Mouse (Mus musculus) cerebellum, adult 2 months (tissue): ENCODE results near the gene Dapk2.

Experiments
- CTCF ChIP-seq: fragments of 200-500 bp; IDR thresholded peaks from 2 replicates; pipeline ENCODE4 v1.5.1; 2011; ENCODE audit warnings: low read depth, mild to moderate bottlenecking, control low read depth, low read length, moderate library complexity, borderline replicate concordance; ENCODE audit not compliant: insufficient read depth
- POLR2A ChIP-seq: fragments of 200-500 bp; IDR thresholded peaks from 2 replicates; pipeline ENCODE4 v1.6.1; 2011; ENCODE audit warnings: low read length, control low read depth, borderline replicate concordance; ENCODE audit not compliant: insufficient read depth

DNA sequence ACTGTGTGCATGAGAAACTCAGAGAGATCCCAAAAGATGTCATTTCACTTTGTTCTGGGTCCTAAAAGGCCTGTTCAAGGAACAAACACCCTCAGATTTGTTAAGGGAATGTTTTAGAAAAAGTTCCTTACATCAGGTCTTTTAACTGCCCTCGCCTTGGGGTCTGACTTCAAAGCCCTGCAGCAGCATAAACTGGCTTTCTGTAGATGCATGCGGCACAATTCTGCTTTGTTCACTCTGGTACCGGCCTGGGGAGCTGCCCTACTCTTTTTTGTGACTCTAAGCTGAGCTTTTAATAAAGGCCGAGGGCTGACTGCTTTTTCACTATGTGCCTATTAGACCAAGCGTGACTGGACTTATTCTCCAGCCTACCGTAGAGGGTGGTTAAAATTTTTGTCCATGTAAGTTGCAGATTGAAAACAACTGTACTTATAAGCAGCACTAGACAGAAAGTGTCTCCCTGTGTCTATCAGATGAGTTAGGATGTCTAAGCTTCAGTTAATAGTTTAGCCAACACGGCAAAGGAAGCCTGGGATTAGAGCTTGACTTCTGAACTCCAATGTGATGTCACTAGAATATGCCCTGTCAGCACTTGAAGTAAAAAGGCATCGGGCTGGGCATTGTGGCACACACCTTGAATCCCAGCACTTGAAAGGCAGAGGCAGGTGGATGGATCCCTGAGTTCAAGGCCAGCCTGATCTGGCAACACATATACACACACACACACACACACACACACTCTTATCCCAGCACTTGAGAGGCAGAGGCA is 47.2 kb upstream of the Dapk2 start:
- no peak for TF ChIP-seq POLR2A
- TF ChIP-seq CTCF = no peak
